Mouse (Mus musculus): ENCODE data around the gene Llgl2.

DNA sequence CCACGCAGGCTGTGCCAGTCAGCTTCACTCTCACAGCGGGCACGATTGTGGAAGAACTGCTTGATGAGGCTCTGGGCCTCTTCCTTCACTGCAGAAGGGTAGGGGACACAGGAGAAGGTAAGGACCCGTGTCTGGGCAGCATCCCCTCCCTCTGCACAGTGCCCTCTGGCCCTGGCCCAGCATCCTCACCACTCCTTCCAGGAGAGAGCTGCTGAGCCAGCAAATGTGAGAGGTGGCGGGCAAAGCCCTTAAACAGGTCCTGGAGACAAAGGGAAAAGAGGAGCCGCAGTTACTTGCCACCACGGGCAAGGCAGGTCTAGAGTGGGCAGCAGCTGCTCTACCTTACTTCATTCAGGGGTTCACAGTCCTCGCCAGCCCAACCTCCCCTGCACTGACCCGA, 69.2 kb downstream of the Llgl2 start:
- no peak for TF ChIP-seq CTCF (IDR thresholded peaks at IDR 0.05; ENCODE audit: extremely low read depth, insufficient read length, insufficient replicate concordance, low read depth, low read length)
- TF ChIP-seq POLR2A (IDR thresholded peaks at IDR 0.05; ENCODE audit: low read depth, low read length): no peak
